Mouse (Mus musculus) brain, adult 10 weeks (tissue): ENCODE data around the gene Zfp787. TPM values are rescaled to one million over a fixed set of nuclear protein-coding genes. Genes with fewer than 3 reads are reported as not detected.

Experiments used
- polyA plus RNA-seq: library from polyadenylated mRNA; stranded (reverse); fragments of 350-450 nt; fragmentation: Illumina TruSeq; extraction: RNeasy Lipid Tissue Mini Kit (QIAGEN cat#74804); gene quantifications from one replicate; pipeline ENCODE4 v1.2.3, GENCODE M21; 2015; ENCODE audit warnings: low read depth, low replicate concordance

Zfp787 gene
- polyA plus RNA-seq: 26.4 TPM

DNA sequence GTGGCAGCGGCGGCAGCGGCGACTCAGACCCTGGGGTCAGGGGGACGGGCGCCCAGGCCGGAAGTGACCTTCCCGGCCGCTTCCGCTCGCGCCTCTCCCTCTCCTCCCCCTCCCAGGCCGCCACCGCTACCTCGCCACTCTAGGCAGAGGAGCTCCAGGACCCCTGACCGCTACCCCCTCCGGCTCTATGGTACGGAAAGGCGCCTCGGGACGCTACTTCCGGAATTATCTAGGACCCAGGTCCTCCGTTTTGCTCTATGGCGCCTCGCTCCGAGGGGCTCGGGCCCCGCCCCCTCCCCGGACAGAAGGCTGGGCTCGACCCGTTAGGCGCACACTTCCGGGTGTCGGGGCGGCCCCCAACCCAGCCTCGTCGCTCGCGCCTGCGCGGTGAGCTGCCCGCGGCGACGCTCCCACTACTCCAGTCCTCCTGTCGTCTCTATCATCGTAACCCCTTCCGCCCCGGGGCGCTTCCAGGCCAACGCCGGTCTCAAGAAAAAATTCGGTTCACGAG lies at the start of gene Zfp787:
TSS of gene Zfp787 (minus strand) at position 97 of the 511 bp plus-strand sequence.

DNA sequence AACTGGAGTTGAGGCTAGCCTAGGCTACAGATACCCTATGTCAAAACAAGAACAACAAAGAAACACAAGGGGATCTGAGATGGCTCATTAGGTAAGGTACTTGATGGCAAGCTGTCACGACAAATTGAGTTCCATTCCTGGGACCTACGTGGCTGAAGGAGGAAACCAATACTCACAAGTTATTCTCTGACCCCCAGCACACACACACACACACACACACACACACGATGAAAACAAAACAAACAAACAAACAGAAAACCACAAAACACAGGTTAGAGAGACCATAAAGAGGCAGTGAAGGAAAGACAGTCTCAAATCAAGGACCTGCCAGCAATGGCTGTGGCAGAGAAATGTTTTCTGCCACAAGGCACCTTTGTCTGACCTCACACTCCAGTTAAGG lies 41.0 kb upstream of the Zfp787 start, which contains the start of gene Galp:
TSS of gene Galp (plus strand) at position 301 of the 400 bp plus-strand sequence.

DNA sequence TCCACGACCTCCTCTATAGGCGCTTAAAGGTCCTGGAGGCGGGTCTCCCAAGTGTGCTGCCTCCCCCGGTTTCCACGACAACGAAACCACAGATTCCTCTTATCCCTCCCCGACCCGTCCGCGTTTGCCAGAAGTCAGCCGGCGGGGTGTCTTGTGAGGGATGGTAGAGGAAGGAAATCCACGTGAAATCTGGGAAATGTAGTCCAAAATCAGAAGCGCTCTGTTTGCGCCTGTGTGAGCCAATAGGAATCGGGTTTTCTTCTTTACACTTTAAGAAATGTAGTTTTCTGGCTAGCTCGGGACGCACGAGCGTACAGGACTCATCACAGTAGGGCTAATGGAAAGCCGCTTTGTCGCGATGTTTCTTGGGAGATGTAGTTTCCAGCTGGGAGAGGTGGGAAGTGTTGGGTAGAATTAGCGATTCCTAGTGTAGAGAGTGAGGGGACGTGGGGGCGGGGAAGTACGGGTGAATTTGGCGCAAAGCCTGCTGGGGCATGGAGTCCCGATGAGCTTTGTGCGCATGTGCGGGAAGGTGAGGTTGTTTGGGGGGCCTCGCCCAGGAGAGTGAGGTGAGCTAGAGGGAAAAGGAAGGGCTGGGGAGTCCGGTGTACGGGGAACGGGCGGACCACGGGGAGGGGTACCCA lies 16.3 kb upstream of the Zfp787 start, which contains the start of gene Zfp444:
TSS of gene Zfp444 (plus strand) at position 221 of the 644 bp plus-strand sequence.

Other genes with a start within 250 kb of the Zfp787 start
- gene Vmn1r65, start 145.0 kb downstream of the Zfp787 start, polyA plus RNA-seq: not detected
- not detected for gene Nlrp4c, start 110.8 kb downstream of the Zfp787 start, polyA plus RNA-seq
- 38.9 TPM for gene Zfp444, start 16.2 kb upstream of the Zfp787 start, polyA plus RNA-seq
- not detected for gene Galp, start 41.1 kb upstream of the Zfp787 start, polyA plus RNA-seq
- not detected for gene Zscan5b, start 66.3 kb upstream of the Zfp787 start, polyA plus RNA-seq
- gene Epp13, start 96.7 kb upstream of the Zfp787 start, polyA plus RNA-seq: not detected
- gene Zfp667, start 130.6 kb upstream of the Zfp787 start, polyA plus RNA-seq: 10.2 TPM
- gene Zfp583, start 175.3 kb upstream of the Zfp787 start, polyA plus RNA-seq: 6.4 TPM
- 5.1 TPM for gene Gm3854, start 187.8 kb upstream of the Zfp787 start, polyA plus RNA-seq
- gene Zfp78, start 207.3 kb upstream of the Zfp787 start, polyA plus RNA-seq: 4.1 TPM
- gene Zfp28, start 227.3 kb upstream of the Zfp787 start, polyA plus RNA-seq: 5.9 TPM
- 18.7 TPM for gene Smim17, start 242.7 kb upstream of the Zfp787 start, polyA plus RNA-seq